Mouse (Mus musculus): ENCODE data around the gene Krt80. TPM values are rescaled to one million over a fixed set of nuclear protein-coding genes. Genes with fewer than 3 reads are reported as not detected.
"Not testable (repeated sequence)": the region's sequence is repeated elsewhere in the genome, so short reads cannot be mapped to it uniquely, and the experiment has no call there.

Gene Krt80
- polyA plus RNA-seq, 1 experiment from 2014 or later = 0.09 TPM

DNA sequence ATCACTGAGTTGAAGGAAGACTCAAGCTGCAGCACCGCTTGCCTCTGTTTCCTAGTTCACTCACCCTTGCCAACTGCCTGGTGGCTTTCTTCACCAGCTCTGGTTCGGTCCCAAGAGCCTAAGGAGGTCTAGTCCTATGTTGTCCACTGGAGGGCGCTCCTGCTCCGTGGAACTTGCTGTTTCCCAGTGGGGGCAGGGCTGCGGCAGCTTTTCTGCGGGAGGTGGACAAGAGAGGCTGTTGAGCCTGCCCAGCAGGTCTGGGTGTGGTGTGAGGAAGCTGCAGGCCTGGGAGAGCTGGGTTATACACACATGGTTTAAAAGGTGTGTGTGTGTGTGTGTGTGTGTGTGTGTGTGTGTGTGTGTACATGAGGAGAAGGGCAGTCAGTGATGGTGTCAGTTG is 42.7 kb downstream of the Krt80 start:
- H3K36me3 ChIP-seq (ENCODE audit: control insufficient read depth, insufficient read depth, low read length) = no peaks in the 10 kb centered on the region
- no peak overlapping the region for H3K9ac ChIP-seq (ENCODE audit: low read depth, low read length)
- no peak overlapping the region for H3K4me2 ChIP-seq (replicated peaks; ENCODE audit: low read depth, low read length)
- H3K27me3 ChIP-seq (ENCODE audit: control insufficient read depth, insufficient read depth, low read length) = no peaks in the 10 kb centered on the region
- no peak overlapping the region for H3K4me3 ChIP-seq (ENCODE audit: low read depth, low read length)
- WGBS = 3% methylated on average over 6 of the region's 6 CpGs
- no peaks in the 10 kb centered on the region for H3K4me1 ChIP-seq (replicated peaks; ENCODE audit: control insufficient read depth, insufficient read depth, low read length)
- DNase-seq (ENCODE audit: low spot score) = peak; percentile 83
- no peak overlapping the region for H3K27ac ChIP-seq (ENCODE audit: low read depth, low read length)
- no peak for ATAC-seq (ENCODE audit: low FRiP score)
- no peaks in the 10 kb centered on the region for H3K9me3 ChIP-seq (ENCODE audit: control insufficient read depth, low read length)

DNA sequence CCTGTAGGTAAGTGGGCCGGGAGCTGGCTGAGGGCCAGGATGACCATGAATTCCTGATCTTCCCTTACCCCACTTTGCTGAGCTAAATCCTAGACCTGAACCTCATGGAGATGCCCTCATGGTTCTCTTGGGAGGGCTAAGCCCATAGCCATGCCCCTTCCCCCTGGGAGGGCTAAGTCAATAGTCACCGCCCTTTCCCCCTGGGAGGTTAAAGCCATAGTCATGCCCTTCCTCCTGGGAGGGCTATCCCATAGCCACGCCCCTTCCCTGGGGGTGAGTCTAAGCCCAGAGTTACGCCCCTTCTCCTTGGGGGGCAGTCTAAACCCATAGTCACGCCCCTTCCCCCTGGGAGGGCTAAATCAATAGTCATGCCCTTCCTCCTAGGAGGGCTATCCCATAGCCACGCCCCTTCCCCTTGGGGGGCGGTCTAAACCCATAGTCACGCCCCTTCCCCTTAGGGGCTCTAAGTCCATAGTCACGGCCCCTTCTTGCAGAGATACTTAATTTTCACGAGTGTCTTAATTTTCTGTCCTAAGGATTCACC is 43.9 kb downstream of the Krt80 start:
- no peak for ATAC-seq (ENCODE audit: low FRiP score)
- no peak overlapping the region for H3K4me2 ChIP-seq (replicated peaks; ENCODE audit: low read depth, low read length)
- no peak overlapping the region for H3K4me3 ChIP-seq (ENCODE audit: low read depth, low read length)
- no peaks in the 10 kb centered on the region for H3K27me3 ChIP-seq (ENCODE audit: control insufficient read depth, insufficient read depth, low read length)
- H3K9ac ChIP-seq (ENCODE audit: low read depth, low read length) = no peak overlapping the region
- WGBS = 39% methylated on average over 10 of the region's 10 CpGs
- no peak overlapping the region for H3K27ac ChIP-seq (ENCODE audit: low read depth, low read length)
- no peaks in the 10 kb centered on the region for H3K9me3 ChIP-seq (ENCODE audit: control insufficient read depth, low read length)
- no peaks in the 10 kb centered on the region for H3K36me3 ChIP-seq (ENCODE audit: control insufficient read depth, insufficient read depth, low read length)
- DNase-seq (ENCODE audit: low spot score) = no peak
- H3K4me1 ChIP-seq (replicated peaks; ENCODE audit: control insufficient read depth, insufficient read depth, low read length) = no peaks in the 10 kb centered on the region

DNA sequence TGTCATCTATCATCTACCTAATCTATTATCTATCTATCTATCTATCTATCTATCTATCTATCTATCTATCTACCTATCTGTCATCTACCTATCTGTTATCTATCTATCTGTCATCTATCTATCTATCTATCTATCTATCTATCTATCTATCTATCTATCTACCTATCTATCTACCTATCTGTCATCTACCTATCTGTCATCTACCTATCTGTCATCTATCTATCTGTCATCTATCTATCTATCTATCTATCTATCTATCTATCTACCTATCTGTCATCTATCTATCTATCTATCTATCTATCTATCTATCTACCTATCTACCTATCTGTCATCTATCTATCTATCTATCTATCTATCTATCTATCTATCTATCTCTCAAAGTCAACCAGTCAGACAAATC is 45.6 kb downstream of the Krt80 start:
- H3K27ac ChIP-seq (ENCODE audit: low read depth, low read length); H3K36me3 ChIP-seq (ENCODE audit: control insufficient read depth, insufficient read depth, low read length); H3K4me3 ChIP-seq (ENCODE audit: low read depth, low read length); H3K4me1 ChIP-seq (replicated peaks; ENCODE audit: control insufficient read depth, insufficient read depth, low read length); ATAC-seq (ENCODE audit: low FRiP score); DNase-seq (ENCODE audit: low spot score); H3K9me3 ChIP-seq (ENCODE audit: control insufficient read depth, low read length); H3K4me2 ChIP-seq (replicated peaks; ENCODE audit: low read depth, low read length); H3K27me3 ChIP-seq (ENCODE audit: control insufficient read depth, insufficient read depth, low read length); H3K9ac ChIP-seq (ENCODE audit: low read depth, low read length): not testable (repeated sequence)

DNA sequence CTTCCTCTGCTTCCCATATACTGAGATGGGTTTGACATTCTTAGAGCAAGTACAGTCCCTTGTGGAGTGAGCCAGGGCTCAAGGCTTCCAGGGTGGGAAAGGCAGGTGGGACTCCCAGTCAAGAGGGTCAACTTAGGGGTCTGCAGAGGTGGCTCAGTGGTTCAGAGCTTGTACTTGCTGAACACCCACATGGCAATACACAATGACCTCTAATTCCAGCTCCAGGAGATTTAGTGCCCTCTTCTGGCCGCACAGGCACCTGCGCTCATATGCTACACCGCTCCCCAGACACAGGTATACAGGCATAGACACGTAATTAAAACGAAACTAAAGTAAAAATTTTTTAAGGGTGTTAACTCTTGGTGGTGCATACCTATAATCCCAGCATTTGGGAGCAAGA is 46.5 kb downstream of the Krt80 start:
- no peaks in the 10 kb centered on the region for H3K27me3 ChIP-seq (ENCODE audit: control insufficient read depth, insufficient read depth, low read length)
- 0 out of 2 replicates have a peak, but pooled peaks cover 2% of the 10 kb centered on the region for H3K4me1 ChIP-seq (replicated peaks; ENCODE audit: control insufficient read depth, insufficient read depth, low read length)
- no peak for DNase-seq (ENCODE audit: low spot score)
- ATAC-seq (ENCODE audit: low FRiP score) = no peak
- no peak overlapping the region for H3K9ac ChIP-seq (ENCODE audit: low read depth, low read length)
- H3K4me3 ChIP-seq (ENCODE audit: low read depth, low read length) = no peak overlapping the region
- WGBS = 92% methylated on average over 5 of the region's 5 CpGs
- H3K9me3 ChIP-seq (ENCODE audit: control insufficient read depth, low read length) = no peaks in the 10 kb centered on the region
- H3K4me2 ChIP-seq (replicated peaks; ENCODE audit: low read depth, low read length) = no peak overlapping the region
- H3K36me3 ChIP-seq (ENCODE audit: control insufficient read depth, insufficient read depth, low read length) = no peaks in the 10 kb centered on the region
- no peak overlapping the region for H3K27ac ChIP-seq (ENCODE audit: low read depth, low read length)

DNA sequence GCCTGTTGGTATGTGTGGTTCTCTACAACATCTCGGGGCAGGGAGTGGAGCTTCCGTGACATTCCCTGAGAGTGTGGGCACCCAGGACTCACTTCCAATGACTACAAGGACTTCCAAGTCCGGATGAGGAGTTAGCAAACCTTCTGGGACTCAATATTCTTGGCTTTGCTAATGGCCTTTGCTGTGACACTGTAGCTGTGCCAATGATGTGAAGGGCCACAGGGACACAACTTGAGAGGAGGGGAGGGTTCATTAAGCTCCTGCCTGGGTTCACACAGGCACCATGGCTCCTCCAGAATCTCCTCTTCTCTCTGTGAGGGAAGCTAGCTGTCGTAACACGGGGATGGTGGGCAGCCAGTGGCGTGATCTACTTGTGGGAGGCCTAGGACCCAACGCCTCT is 47.3 kb downstream of the Krt80 start:
- Histone ChIP-seq H3K4me2 (replicated peaks; ENCODE audit: low read depth, low read length) (no peak overlapping the region), H3K9ac (ENCODE audit: low read depth, low read length) (no peak overlapping the region), H3K4me3 (ENCODE audit: low read depth, low read length) (no peak overlapping the region), H3K27me3 (ENCODE audit: control insufficient read depth, insufficient read depth, low read length) (no peaks in the 10 kb centered on the region), H3K9me3 (ENCODE audit: control insufficient read depth, low read length) (no peaks in the 10 kb centered on the region), H3K4me1 (replicated peaks; ENCODE audit: control insufficient read depth, insufficient read depth, low read length) (0 out of 2 replicates have a peak, but pooled peaks cover 2% of the 10 kb centered on the region), H3K36me3 (ENCODE audit: control insufficient read depth, insufficient read depth, low read length) (no peaks in the 10 kb centered on the region), H3K27ac (ENCODE audit: low read depth, low read length) (no peak overlapping the region)
- 88% methylated on average over 7 of the region's 7 CpGs for WGBS
- DNase-seq (ENCODE audit: low spot score) = no peak
- ATAC-seq (ENCODE audit: low FRiP score) = no peak

DNA sequence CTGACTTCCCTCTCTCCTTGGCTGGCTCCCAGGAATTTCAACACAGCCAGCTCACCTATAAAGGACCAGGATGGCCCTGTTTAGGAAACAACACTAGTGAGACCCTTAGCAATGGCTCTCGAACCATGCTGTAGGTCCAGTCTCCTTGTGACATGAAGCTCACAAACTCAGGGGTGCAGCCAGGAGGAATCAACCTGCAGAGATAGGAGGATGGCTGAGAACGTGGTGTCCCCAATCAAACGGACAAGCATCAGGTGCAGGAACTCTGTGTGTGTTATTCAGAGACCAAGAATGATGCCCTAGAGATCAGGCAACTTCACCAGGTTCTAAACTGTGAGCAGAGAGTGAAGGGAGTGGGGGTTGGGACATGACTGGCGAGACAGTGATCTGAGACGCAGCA is 47.9 kb downstream of the Krt80 start:
- no peak overlapping the region for H3K4me2 ChIP-seq (replicated peaks; ENCODE audit: low read depth, low read length)
- H3K27ac ChIP-seq (ENCODE audit: low read depth, low read length) = no peak overlapping the region
- no peaks in the 10 kb centered on the region for H3K36me3 ChIP-seq (ENCODE audit: control insufficient read depth, insufficient read depth, low read length)
- no peak overlapping the region for H3K9ac ChIP-seq (ENCODE audit: low read depth, low read length)
- H3K4me1 ChIP-seq (replicated peaks; ENCODE audit: control insufficient read depth, insufficient read depth, low read length) = 0 out of 2 replicates have a peak, but pooled peaks cover 2% of the 10 kb centered on the region
- H3K4me3 ChIP-seq (ENCODE audit: low read depth, low read length) = no peak overlapping the region
- WGBS = 80% methylated on average over 5 of the region's 5 CpGs
- no peaks in the 10 kb centered on the region for H3K9me3 ChIP-seq (ENCODE audit: control insufficient read depth, low read length)
- no peak for DNase-seq (ENCODE audit: low spot score)
- H3K27me3 ChIP-seq (ENCODE audit: control insufficient read depth, insufficient read depth, low read length) = no peaks in the 10 kb centered on the region
- ATAC-seq (ENCODE audit: low FRiP score) = no peak

DNA sequence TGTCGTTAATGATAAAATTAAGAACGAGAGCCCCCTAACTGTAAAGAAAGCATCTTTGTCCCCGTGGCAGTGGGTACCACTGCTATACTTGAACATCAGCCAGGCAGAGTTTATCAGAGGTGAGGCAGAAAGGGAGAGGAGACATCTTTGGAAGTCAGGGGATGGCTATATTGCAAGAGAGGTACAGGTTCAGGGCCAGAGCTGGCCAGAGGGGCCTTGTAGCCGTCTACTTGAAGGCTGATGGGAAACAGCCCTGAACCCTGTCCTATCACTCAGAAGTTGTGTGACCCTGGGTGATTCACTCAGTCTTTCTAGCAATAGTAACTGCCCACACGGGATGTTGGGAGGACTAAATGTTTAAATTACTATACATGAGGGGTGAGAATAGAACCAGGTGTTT is 48.8 kb downstream of the Krt80 start:
- no peaks in the 10 kb centered on the region for H3K27me3 ChIP-seq (ENCODE audit: control insufficient read depth, insufficient read depth, low read length)
- WGBS = 70% methylated on average over 5 of the region's 5 CpGs

DNA sequence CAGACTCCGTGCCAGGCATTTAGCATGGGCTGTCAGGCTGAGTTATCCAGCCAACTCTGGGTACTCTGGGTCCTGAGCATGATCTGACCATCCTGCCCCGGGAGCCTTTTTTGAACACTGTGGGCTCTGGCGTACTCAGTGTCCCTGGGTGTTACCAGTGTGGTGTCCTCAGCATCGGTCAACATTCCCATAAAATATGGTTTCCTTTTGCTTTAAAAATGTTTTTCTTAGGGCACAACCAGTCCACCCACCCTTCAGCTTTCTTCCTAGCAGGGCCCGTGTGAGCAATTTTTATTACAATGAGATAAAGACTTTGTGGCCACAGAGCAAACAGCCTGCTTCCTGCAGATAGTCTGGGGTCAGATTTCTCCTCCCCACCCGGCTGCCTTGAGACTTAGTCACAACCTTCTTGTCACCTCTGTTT is 49.3 kb downstream of the Krt80 start:
- ATAC-seq (ENCODE audit: low FRiP score) (no peak), DNase-seq (ENCODE audit: low spot score) (no peak)
- H3K9ac ChIP-seq (ENCODE audit: low read depth, low read length) = no peak overlapping the region
- H3K4me1 ChIP-seq (replicated peaks; ENCODE audit: control insufficient read depth, insufficient read depth, low read length) = 0 out of 2 replicates have a peak, but pooled peaks cover 2% of the 10 kb centered on the region
- H3K9me3 ChIP-seq (ENCODE audit: control insufficient read depth, low read length) = no peaks in the 10 kb centered on the region
- no peak overlapping the region for H3K27ac ChIP-seq (ENCODE audit: low read depth, low read length)
- no peak overlapping the region for H3K4me2 ChIP-seq (replicated peaks; ENCODE audit: low read depth, low read length)
- no peaks in the 10 kb centered on the region for H3K27me3 ChIP-seq (ENCODE audit: control insufficient read depth, insufficient read depth, low read length)
- WGBS = 75% methylated on average over 6 of the region's 6 CpGs
- H3K36me3 ChIP-seq (ENCODE audit: control insufficient read depth, insufficient read depth, low read length) = no peaks in the 10 kb centered on the region
- no peak overlapping the region for H3K4me3 ChIP-seq (ENCODE audit: low read depth, low read length)

More for the DNA sequence above, 48.8 kb downstream of the Krt80 start:
- DNase-seq (ENCODE audit: low spot score) = no peak
- H3K36me3 ChIP-seq (ENCODE audit: control insufficient read depth, insufficient read depth, low read length) = no peaks in the 10 kb centered on the region
- H3K4me2 ChIP-seq (replicated peaks; ENCODE audit: low read depth, low read length) = no peak overlapping the region
- no peaks in the 10 kb centered on the region for H3K9me3 ChIP-seq (ENCODE audit: control insufficient read depth, low read length)
- H3K9ac ChIP-seq (ENCODE audit: low read depth, low read length) = no peak overlapping the region
- H3K4me1 ChIP-seq (replicated peaks; ENCODE audit: control insufficient read depth, insufficient read depth, low read length) = 0 out of 2 replicates have a peak, but pooled peaks cover 2% of the 10 kb centered on the region
- H3K4me3 ChIP-seq (ENCODE audit: low read depth, low read length) = no peak overlapping the region
- H3K27ac ChIP-seq (ENCODE audit: low read depth, low read length) = no peak overlapping the region
- ATAC-seq (ENCODE audit: low FRiP score) = no peak

DNA sequence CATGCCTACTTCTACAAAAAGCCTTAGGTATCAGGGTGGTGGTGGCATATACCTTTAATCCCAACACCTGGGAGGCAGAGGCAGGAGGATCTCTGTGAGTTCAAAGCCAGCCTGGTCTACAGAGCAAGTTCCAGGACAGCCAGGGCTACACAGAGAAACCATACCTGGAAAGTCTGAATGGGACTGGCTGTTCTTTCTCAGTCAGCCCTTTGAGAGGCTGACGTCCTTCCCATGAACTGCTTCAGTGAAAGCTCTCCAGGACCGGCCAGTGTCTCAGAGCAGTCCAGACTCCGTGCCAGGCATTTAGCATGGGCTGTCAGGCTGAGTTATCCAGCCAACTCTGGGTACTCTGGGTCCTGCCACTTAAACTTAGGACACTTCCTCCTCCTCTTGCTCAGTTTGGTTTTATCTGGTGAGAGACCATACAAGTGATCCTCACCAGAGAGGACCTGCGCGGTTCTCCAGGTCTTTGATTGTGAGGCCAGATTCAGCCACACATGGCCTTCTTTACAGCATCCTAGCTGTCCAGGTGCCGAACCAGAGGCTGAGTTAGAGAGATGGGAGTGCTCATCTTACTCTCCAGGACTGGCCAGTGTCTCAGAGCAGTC is 49.8 kb downstream of the Krt80 start:
- no peak for ATAC-seq (ENCODE audit: low FRiP score)
- Histone ChIP-seq H3K9me3 (ENCODE audit: control insufficient read depth, low read length) (no peaks in the 10 kb centered on the region), H3K4me3 (ENCODE audit: low read depth, low read length) (no peak overlapping the region), H3K4me1 (replicated peaks; ENCODE audit: control insufficient read depth, insufficient read depth, low read length) (0 out of 2 replicates have a peak, but pooled peaks cover 2% of the 10 kb centered on the region), H3K4me2 (replicated peaks; ENCODE audit: low read depth, low read length) (no peak overlapping the region), H3K27me3 (ENCODE audit: control insufficient read depth, insufficient read depth, low read length) (no peaks in the 10 kb centered on the region), H3K27ac (ENCODE audit: low read depth, low read length) (no peak overlapping the region), H3K36me3 (ENCODE audit: control insufficient read depth, insufficient read depth, low read length) (no peaks in the 10 kb centered on the region), H3K9ac (ENCODE audit: low read depth, low read length) (no peak overlapping the region)
- DNase-seq (ENCODE audit: low spot score) = no peak
- 90% methylated on average over 6 of the region's 6 CpGs for WGBS

Data from hindbrain, embryonic 11.5 days (tissue).